Mouse (Mus musculus) CH12.LX (cell line): Measurements from ENCODE around the gene Aarsd1.

Experiments
- CTCF ChIP-seq, 2 experiments: IDR thresholded peaks in 1 of 2; conservative IDR thresholded peaks in 1 of 2; 2 replicates each; pipeline ENCODE4 v1.5.1; 2011 to 2012; ENCODE audit warnings: low read depth in 2 of 2, low read length in 2 of 2, improper control_type of control experiment in 1 of 2, inconsistent platforms in 1 of 2, mild to moderate bottlenecking in 1 of 2, moderate library complexity in 1 of 2
- E2F4 ChIP-seq: IDR thresholded peaks from 2 replicates; pipeline ENCODE4 v1.6.1; 2011; ENCODE audit warnings: low read depth, low read length, improper control_type of control experiment; ENCODE audit not compliant: insufficient replicate concordance
- EP300 ChIP-seq: IDR thresholded peaks from 2 replicates; pipeline ENCODE4 v1.6.1; 2011; ENCODE audit warnings: low read length, improper control_type of control experiment
- MAZ ChIP-seq: IDR thresholded peaks from 2 replicates; pipeline ENCODE4 v1.6.1; 2012; ENCODE audit warnings: low read depth, mild to moderate bottlenecking, inconsistent platforms, low read length, improper control_type of control experiment, moderate library complexity
- POLR2A ChIP-seq: IDR thresholded peaks from 2 replicates; pipeline ENCODE4 v1.6.1; 2011; ENCODE audit warnings: low read depth, mild to moderate bottlenecking, improper control_type of control experiment, low read length
- POLR2AphosphoS2 ChIP-seq: IDR thresholded peaks from 2 replicates; pipeline ENCODE4 v1.6.1; 2011; ENCODE audit warnings: low read depth, low read length, improper control_type of control experiment
- TBP ChIP-seq: conservative IDR thresholded peaks from 2 replicates; pipeline ENCODE4 v1.6.1; 2011; ENCODE audit warnings: low read depth, low read length, improper control_type of control experiment

DNA sequence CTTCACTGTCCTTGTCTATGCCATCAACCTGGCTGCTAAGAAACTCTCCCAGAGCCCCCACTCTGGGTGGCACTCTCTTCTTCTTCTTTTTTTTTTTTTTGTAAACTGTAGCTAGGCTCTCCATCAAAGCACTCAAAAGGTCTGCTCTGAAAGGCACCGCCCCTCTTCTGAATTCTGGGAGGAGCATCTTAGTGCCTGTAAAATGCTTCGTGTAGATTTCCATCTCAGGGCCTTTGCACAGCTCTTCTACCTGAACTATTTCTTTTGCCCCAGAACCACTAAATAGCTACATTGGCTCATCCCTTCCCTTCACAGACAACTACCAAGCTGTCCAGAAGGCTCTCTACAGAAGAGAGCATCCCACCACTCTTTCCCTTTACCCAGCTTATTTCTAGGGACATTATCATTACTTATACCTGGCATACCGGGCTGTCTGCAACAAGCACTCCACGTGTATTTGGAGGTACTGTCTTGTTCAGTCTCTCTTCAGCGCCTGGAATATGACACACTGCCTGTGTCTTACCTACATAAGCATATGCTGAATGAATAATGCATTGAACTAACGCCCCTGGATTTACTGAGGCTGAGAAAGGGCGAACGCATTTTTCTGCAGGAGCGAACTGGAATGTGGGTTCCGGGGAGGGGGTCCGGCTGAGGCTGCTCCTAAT is 848 bp downstream of the Aarsd1 start:
- TF ChIP-seq CTCF (conservative IDR thresholded peaks at IDR 0.05 in 1 of 2, IDR thresholded peaks at IDR 0.05 in 1 of 2; ENCODE audit: low read depth in 2 of 2, low read length in 2 of 2) (no peak), TBP (peak; percentile 36; the same call in 1 of the 2 replicates), MAZ (0 out of 2 replicates have a peak, but pooled peaks have one; percentile 23), POLR2AphosphoS2 (no peak), E2F4 (no peak), POLR2A (peak; percentile 30; the same call in 1 of the 2 replicates), EP300 (no peak)
